Mouse (Mus musculus): ENCODE measurements around the gene Gm9195. TPM values are rescaled to one million over a fixed set of nuclear protein-coding genes. Genes with fewer than 3 reads are reported as not detected.

The Gm9195 gene
- polyA plus RNA-seq, 2 experiments from 2014 or later = not detected

DNA sequence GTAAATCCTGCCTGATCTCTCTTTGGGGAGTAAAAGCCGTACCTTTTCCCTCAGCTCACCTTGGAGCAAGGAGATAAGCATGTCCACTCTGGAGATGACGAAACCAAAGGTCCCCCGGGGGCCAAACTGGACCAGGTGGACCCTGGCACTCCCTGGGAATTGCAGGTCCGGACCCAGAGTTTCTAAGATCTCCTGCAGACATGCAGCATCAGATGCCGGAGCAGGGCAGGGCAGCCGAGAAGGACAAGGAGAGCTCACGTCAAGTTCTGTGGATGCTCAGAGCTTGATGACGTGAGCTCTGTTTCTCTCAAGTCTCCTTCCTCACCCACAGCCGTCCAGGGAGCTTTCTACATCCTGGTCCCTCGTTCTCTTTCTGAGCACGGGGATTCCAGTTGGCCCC is 48.7 kb downstream of the Gm9195 start:
- no peak for ATAC-seq

DNA sequence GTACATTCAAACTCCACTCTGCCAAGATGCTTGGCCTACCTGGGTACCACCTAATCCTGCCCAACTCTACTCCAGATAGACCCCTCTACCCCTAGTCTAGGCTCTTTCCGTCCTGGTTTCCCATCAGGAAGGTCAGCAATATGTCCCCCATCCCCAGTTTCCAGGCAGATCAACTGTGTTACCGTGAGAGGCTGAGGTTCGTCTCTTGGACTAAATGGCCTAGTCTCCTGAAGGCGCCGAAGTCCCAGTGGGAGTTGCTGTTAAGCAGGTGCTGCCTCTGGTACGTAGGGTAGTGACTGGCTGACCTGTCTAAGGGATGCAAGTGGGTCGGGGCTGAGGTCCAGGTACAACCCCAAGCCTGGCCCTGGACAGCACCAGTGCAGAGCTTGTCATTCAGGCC is 50.7 kb downstream of the Gm9195 start:
- ATAC-seq = no peak

DNA sequence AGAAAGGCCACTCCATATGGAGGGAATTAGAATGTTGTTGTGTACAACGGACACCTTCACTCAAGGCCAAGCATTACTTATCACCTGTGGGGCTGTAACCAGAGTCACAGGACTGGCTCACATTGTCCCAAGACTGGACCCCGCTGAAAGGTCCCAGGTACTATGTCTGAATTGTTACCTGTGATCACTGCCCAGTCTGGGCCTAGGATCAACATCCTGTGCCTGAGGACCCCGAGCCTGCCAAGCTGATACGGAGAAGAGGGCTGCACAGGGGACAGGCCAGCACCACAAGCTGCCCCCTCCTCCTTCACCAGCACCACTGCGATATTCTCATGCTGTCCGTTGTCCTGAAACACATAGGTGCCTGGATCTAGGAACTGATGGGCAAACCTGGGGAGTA is 51.2 kb downstream of the Gm9195 start:
- no peak for ATAC-seq

DNA sequence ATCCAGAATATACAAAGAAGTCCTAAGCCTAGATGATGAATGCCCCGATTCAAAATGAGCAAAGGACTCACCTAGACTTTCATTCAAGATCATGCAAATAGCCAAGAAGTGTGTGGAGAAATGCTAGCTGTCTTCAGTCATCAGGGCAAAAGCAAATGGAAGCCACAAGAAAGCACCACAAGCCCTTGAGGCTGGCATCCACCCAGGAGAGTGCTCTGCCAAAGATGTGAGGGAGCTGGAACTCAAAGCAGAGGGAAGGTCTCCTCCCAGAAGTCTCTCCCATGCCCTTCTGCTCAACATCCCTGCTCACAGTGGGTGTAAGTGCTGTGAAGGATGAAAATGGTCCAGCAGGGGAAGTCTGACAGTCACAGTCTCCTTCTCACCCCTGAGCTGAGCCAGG is 52.7 kb downstream of the Gm9195 start:
- no peak for ATAC-seq

DNA sequence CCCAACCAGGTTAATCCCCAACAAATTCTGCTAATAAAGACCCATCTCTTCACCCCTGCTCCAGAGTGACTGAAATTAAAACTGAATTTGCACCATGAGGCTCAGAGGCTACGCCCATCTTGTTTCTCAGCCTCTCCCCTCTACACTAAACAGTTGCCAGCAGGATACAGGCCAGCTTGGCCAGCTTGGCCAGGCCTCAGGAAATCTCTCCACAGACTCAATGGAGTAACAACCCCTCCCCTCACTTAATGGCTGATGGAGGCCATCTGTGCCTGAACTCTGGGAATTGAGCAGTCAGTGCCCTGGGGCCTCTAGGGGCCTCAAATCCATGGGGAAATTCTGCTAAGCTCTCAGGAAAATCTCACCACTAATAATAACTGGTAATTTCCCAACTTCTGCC is 101.9 kb downstream of the Gm9195 start:
- no peak for ATAC-seq

DNA sequence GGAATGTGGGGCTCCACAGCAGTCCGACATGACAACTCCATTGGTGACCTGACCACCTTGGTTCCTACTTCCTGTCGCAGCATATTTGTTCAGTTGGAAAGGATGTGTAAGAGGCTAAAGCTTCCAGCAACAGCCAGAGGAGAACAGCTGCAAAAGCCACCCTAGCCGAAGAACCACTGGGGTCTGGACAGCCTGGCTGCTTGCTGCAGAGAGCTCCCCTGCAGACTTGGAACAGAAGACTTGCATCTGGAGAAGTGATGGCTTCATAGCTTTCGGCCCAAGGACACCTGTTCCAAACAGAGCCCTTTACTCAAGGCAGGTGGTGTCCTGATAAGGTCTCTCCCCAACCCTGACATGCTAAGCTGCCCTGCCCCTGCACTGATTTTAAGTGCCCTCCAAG is 102.3 kb downstream of the Gm9195 start:
- ATAC-seq = no peak

DNA sequence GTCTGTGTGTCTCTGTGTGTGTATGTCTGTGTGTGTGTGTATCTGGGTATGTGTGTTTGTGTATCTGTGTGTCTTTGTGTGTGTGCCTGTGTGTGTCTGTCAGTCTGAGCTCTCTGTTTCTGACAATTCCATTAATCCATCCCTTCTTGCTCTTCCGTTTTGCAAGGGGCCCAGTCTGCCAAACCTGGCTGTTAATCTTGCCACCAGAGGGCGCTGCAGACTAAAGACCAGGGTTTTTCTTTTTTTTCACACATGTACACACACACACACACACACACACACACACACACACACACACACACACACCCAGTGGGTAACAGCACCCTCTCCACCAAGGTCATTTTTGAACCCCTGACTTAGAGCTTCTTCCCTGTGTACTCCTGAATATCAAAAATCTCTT is 114.4 kb downstream of the Gm9195 start:
- ATAC-seq = no peak

Other genes with a start within 250 kb of the Gm9195 start
- 10 to 100 TPM; 19.1 to 21.5 TPM for gene Fndc3a, start 218.2 kb upstream of the Gm9195 start, polyA plus RNA-seq (2017; shearing (Covaris generic))

All from CD4-positive, CD25-positive, alpha-beta regulatory T cell, adult 4 months (primary cell).